Mouse (Mus musculus): ENCODE data around the gene Tmem174. TPM values are rescaled to one million over a fixed set of nuclear protein-coding genes. Genes with fewer than 3 reads are reported as not detected.

Tmem174 gene
- polyA plus RNA-seq, 1 experiment from 2014 or later, result not detected

- no peak for DNase-seq (ENCODE audit: low spot score)
- Histone ChIP-seq H3K9me3 (no peaks in the 10 kb centered on the region), H3K4me1 (peaks cover 69% of the 10 kb centered on the region), H3K27me3 (replicated peaks; ENCODE audit: low read depth, poor library complexity, severe bottlenecking) (peaks cover 85% of the 10 kb centered on the region), H3K27ac (replicated peaks) (peak overlapping the region; percentile 83), H3K4me3 (peak overlapping the region; percentile 65), H3K36me3 (replicated peaks) (no peaks in the 10 kb centered on the region)
- 1% methylated on average over 12 of the region's 12 CpGs for WGBS
These were observed 48.7 kb downstream of the Tmem174 start for GRCm38 (mm10) chr13:98588480-98588879.

- Histone ChIP-seq H3K4me3 (peak overlapping the region; percentile 35), H3K9me3 (no peaks in the 10 kb centered on the region), H3K27ac (replicated peaks) (peak overlapping the region; percentile 61), H3K4me1 (peaks cover 61% of the 10 kb centered on the region), H3K36me3 (replicated peaks) (no peaks in the 10 kb centered on the region), H3K27me3 (replicated peaks; ENCODE audit: low read depth, poor library complexity, severe bottlenecking) (peaks cover 85% of the 10 kb centered on the region)
- peak; percentile 66 for DNase-seq (ENCODE audit: low spot score)
- 2% methylated on average over 14 of the region's 14 CpGs for WGBS
These were observed 49.6 kb downstream of the Tmem174 start for GRCm38 (mm10) chr13:98587639-98588038.

DNA sequence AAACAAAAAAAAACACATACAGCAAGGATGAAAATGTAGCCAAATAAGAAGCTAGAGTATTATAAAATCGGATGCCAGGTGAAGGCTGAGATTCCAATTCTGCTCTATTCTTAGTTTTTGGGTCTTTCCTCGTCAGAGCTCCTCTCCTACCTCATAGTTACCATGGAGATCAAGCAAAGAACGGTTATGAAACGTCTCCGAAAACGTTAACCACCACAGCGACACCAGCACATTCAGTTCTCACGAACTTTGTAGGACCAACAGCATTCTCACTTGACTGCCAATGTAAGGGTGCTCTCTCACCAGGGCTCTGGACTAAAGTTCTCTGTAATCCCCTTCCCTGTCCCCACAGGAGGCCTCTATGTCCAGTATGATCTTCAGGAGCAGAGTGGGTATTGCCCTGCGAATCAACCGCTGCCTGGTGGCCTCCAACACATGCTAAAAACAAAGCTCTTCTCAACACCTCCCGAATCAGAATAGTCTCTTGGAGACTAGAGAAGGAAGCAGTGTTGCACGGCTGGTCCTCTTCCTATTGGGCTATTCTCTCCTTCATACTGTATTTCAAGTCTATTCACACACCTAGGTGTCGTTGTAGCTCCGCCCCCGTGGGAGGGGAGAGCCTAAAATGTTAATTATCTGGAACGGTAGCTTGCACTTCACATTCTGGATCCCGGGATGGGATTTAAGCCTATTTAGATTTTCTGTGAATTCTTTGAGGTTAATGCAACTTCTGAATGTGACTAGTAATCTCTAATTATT, 50.2 kb downstream of the Tmem174 start:
- 31% methylated on average over 17 of the region's 17 CpGs for WGBS
- Histone ChIP-seq H3K36me3 (replicated peaks) (no peaks in the 10 kb centered on the region), H3K9me3 (no peaks in the 10 kb centered on the region), H3K4me1 (peaks cover 59% of the 10 kb centered on the region), H3K27ac (replicated peaks) (no peak overlapping the region), H3K27me3 (replicated peaks; ENCODE audit: low read depth, poor library complexity, severe bottlenecking) (peaks cover 84% of the 10 kb centered on the region), H3K4me3 (0 out of 2 replicates have a peak overlapping the region, but pooled peaks have one; percentile 35)
- DNase-seq (ENCODE audit: low spot score), result no peak

Other genes starting within 250 kb of the Tmem174 start
- 0.79 and 0.88 TPM in 2 replicates for gene Gm10320, start 145.4 kb downstream of the Tmem174 start, polyA plus RNA-seq (2016; fragmentation: Nextera tagmentation; extraction: Ambion mirVana)
- not detected in 2 replicates for gene Tmem171, start 57.4 kb upstream of the Tmem174 start, polyA plus RNA-seq (2016; fragmentation: Nextera tagmentation; extraction: Ambion mirVana)
- gene Fcho2, start 178.0 kb upstream of the Tmem174 start, polyA plus RNA-seq (2016; fragmentation: Nextera tagmentation; extraction: Ambion mirVana), result 33.8 and 35.7 TPM in 2 replicates